Mouse (Mus musculus): ENCODE results near the gene Hdac7.

Hdac7 gene

DNA sequence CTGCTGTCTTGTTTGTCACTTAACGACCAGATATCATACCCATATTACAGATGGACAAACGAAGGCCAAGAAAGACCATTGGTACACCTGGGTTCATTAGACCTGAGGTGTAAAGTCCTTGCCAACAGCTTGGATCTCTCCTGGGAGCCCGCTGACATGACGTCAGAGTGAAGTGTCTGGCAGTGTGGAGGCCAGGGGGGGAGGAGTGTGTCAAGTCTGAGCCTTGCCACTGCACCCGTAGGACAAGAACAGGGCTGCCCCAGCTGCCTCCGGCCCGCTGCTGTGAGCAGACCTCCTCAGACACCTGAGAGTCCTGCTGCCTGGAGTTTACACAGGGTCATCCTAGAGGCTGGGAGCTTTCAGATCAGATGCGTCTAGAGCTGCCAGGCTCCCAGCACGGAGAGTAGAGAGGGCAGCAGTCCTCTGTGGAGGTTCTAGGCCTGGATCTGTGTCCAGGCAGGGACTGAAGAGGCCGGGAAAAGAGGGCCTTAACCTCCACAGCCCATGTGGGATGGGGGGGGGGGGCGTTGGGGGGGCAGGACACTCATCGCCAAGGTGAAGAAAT is 100.3 kb downstream of the Hdac7 start:
- peak; percentile 23 to 74 for DNase-seq

DNA sequence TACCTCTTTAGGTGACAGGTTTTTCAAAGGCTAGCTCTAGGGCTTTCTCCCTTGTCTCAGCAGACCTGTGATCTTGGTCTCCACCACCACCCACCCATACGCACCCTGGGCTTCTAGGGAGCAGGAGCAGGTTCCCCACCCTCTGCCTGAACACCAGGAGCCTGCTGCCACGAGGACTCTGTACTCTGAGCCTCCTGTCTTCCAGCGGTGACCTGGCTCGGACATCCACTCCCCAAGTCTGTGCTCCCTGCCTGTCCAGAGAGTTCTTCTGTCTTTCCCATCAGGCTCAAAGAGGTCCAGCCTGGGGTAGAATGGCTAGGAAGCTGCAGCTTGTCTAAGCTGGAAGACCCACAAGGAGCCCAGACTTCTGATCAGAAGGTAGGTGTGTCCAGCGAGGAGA is 101.1 kb downstream of the Hdac7 start:
- DNase-seq: peak; percentile 25 to 73
